Mouse (Mus musculus): Measurements from ENCODE around the gene Spdye4c. TPM values are rescaled to one million over a fixed set of nuclear protein-coding genes. Genes with fewer than 3 reads are reported as not detected.

Spdye4c gene
- polyA plus RNA-seq, 1 experiment from 2014 or later = not detected

DNA sequence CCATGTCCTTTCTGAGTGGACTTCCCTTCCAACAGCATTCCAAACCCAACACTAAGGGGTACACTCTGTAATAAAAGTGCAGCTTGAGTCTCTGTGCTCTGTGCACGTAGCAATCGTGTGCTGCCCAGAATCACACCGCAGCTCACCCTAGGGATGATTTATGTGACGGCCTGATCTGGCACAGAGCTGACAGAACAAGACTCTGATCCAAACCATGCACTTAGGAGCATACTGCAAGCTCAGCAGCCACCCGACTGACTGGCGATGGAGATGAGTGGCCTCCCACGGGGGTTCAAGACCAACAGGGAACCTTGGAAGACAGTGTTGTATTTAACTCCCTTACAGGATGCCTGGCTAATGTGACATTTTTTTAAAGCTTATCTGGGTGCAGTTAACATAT lies 41.4 kb upstream of the Spdye4c start:
- ATAC-seq = no peak

DNA sequence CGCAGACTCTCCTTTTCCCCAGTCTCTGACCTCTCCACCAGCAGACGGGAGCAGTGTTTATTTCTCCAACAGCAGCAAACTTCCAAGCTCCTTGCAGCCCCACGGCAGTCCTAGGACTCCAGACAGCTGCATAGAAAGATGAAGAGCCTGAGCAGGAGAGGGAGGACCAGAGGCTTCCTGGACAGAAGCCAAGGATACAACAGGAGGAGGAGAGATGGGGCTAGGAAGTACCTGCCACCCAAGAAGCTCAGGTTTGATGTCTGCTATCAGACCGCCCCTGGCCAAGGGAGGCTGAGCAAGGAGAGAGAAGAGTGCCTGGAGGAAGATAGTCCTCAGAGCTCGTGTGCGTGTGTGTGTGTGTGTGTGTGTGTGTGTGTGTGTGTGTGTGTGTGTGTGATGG lies 41.0 kb upstream of the Spdye4c start:
- Histone ChIP-seq H3K4me3 (ENCODE audit: low read depth, low read length) (no peak overlapping the region), H3K27ac (ENCODE audit: low read depth, low read length) (no peak overlapping the region), H3K4me1 (replicated peaks; ENCODE audit: control insufficient read depth, insufficient read depth, low read length) (no peaks in the 10 kb centered on the region), H3K9me3 (ENCODE audit: control insufficient read depth) (no peaks in the 10 kb centered on the region), H3K36me3 (ENCODE audit: control insufficient read depth, insufficient read depth) (no peaks in the 10 kb centered on the region), H3K4me2 (replicated peaks; ENCODE audit: low read depth) (no peak overlapping the region), H3K9ac (ENCODE audit: low read depth, low read length) (no peak overlapping the region), H3K27me3 (replicated peaks; ENCODE audit: control insufficient read depth, insufficient read depth, low read length) (no peaks in the 10 kb centered on the region)
- 28% methylated on average over 6 of the region's 6 CpGs for WGBS
- ATAC-seq = 0 out of 2 replicates have a peak, but pooled peaks have one; percentile 10
- no peak for TF ChIP-seq CTCF (IDR thresholded peaks at IDR 0.05; ENCODE audit: low read depth)

More for the DNA sequence above, 41.4 kb upstream of the Spdye4c start:
- Histone ChIP-seq H3K9ac (ENCODE audit: low read depth, low read length) (no peak overlapping the region), H3K27ac (ENCODE audit: low read depth, low read length) (no peak overlapping the region), H3K36me3 (ENCODE audit: control insufficient read depth, insufficient read depth) (no peaks in the 10 kb centered on the region), H3K4me2 (replicated peaks; ENCODE audit: low read depth) (no peak overlapping the region), H3K27me3 (replicated peaks; ENCODE audit: control insufficient read depth, insufficient read depth, low read length) (no peaks in the 10 kb centered on the region), H3K4me3 (ENCODE audit: low read depth, low read length) (no peak overlapping the region), H3K9me3 (ENCODE audit: control insufficient read depth) (no peaks in the 10 kb centered on the region), H3K4me1 (replicated peaks; ENCODE audit: control insufficient read depth, insufficient read depth, low read length) (no peaks in the 10 kb centered on the region)
- no peak for TF ChIP-seq CTCF (IDR thresholded peaks at IDR 0.05; ENCODE audit: low read depth)
- WGBS = 33% methylated on average over 7 of the region's 7 CpGs

DNA sequence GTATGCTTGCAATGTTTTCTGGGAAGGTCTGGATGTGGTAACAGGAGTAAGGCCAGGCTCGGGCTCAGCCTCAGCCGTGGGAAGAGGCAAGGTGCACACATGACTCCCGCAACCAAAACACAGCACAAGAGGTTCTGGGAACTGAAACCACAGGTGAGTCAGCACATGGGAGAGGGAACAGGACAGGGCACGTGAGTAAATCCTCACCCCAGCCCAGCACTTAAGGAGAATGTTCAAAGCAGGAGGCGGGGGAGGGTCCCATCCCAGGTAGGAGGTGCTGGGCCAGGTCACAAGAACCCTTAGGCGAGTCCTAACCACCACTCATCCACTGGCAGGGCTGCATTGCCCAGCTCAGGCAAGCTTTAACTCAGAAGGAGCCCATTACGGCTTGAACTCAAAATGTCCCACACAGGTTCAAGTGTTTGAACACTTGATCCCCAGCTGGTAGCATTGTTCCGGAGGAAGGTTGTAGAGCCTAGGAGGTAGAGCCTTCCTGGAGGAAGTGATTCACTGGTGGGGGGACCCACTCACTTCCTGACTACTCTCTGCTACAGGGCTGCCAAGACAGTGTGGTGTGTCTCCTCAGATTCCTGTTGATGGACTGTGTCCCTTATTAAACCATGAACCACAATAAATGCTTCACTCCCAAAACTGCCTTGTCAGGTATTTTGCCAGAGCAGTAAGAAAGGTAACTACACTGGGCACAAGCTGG lies 38.8 kb upstream of the Spdye4c start:
- H3K4me3 ChIP-seq (ENCODE audit: low read depth, low read length) = no peak overlapping the region
- H3K36me3 ChIP-seq (ENCODE audit: control insufficient read depth, insufficient read depth) = no peaks in the 10 kb centered on the region
- no peaks in the 10 kb centered on the region for H3K9me3 ChIP-seq (ENCODE audit: control insufficient read depth)
- TF ChIP-seq CTCF (IDR thresholded peaks at IDR 0.05; ENCODE audit: low read depth) = no peak
- no peak overlapping the region for H3K9ac ChIP-seq (ENCODE audit: low read depth, low read length)
- H3K27me3 ChIP-seq (replicated peaks; ENCODE audit: control insufficient read depth, insufficient read depth, low read length) = no peaks in the 10 kb centered on the region
- no peak overlapping the region for H3K27ac ChIP-seq (ENCODE audit: low read depth, low read length)
- no peak overlapping the region for H3K4me2 ChIP-seq (replicated peaks; ENCODE audit: low read depth)
- ATAC-seq = peak; percentile 41; the same call in 1 of the 2 replicates
- 82% methylated on average over 8 of the region's 8 CpGs for WGBS
- no peaks in the 10 kb centered on the region for H3K4me1 ChIP-seq (replicated peaks; ENCODE audit: control insufficient read depth, insufficient read depth, low read length)

DNA sequence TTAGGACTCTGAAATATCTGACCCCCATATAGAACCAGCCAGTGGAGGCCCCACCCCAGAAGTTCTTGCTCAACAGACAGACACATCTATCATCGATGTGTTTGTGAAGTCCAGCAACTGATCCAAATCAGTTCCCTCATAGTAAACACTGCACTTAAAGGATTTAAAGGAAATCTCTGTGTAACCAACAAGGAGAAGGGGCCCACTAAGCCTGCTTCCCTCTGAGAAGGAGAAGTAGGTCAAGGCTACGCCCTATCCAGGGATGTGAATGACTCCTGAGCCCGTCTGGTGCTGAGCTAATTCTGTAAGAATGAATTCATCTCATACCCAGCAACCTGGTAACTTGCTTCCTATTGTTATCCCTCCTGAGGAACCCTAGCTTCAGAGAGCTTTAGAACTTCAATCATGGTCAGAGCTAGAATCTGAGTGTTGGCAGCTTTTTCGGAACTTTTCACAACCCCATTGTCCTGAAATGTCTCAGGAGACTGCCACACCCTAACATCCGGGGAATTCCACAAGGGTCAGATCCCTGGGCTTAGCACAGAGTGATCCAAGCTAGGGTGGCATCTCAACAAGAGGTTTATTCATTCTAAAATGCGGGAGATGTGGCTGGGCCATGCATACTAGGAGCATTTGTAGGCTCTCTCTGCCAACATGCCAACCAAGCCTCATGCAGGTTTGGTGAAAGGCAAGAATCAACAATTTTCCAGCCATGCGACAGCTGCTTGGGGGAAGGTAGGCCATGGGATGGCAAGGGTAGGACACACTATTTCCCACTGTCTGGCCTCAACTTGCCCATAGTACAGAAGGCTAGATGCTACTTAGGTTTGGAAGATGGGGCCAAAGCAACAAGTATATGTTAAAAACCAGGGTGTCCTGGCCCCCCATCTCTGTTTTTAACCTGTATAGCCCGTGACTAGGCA lies 38.0 kb upstream of the Spdye4c start:
- H3K9ac ChIP-seq (ENCODE audit: low read depth, low read length) = no peak overlapping the region
- H3K36me3 ChIP-seq (ENCODE audit: control insufficient read depth, insufficient read depth) = no peaks in the 10 kb centered on the region
- no peak overlapping the region for H3K4me2 ChIP-seq (replicated peaks; ENCODE audit: low read depth)
- ATAC-seq = no peak
- TF ChIP-seq CTCF (IDR thresholded peaks at IDR 0.05; ENCODE audit: low read depth) = no peak
- H3K27me3 ChIP-seq (replicated peaks; ENCODE audit: control insufficient read depth, insufficient read depth, low read length) = no peaks in the 10 kb centered on the region
- H3K4me3 ChIP-seq (ENCODE audit: low read depth, low read length) = no peak overlapping the region
- no peaks in the 10 kb centered on the region for H3K4me1 ChIP-seq (replicated peaks; ENCODE audit: control insufficient read depth, insufficient read depth, low read length)
- 73% methylated on average over 8 of the region's 8 CpGs for WGBS
- H3K27ac ChIP-seq (ENCODE audit: low read depth, low read length) = no peak overlapping the region
- H3K9me3 ChIP-seq (ENCODE audit: control insufficient read depth) = no peaks in the 10 kb centered on the region

DNA sequence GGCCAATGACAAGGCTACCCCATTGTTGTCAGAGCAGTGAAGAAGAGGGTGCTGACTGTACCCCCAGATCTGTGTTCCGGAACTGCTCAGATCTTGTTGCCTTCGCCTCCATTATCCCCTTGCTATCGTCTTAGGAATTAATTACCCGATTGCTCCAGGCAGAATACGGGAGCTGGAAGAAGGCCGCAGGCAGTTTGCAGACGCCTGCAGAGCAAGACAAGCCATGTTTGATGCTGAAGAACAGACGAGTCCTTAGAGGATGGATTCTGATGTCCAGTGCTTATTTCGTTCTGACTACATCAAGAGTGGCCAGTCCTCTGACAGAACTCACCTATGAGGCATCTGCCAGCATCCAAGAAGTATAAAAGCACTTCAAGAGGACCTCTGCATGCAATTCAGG lies 35.9 kb upstream of the Spdye4c start:
- Histone ChIP-seq H3K27ac (ENCODE audit: low read depth, low read length) (no peak overlapping the region), H3K27me3 (replicated peaks; ENCODE audit: control insufficient read depth, insufficient read depth, low read length) (no peaks in the 10 kb centered on the region), H3K36me3 (ENCODE audit: control insufficient read depth, insufficient read depth) (no peaks in the 10 kb centered on the region), H3K9ac (ENCODE audit: low read depth, low read length) (no peak overlapping the region), H3K4me3 (ENCODE audit: low read depth, low read length) (no peak overlapping the region), H3K4me1 (replicated peaks; ENCODE audit: control insufficient read depth, insufficient read depth, low read length) (no peaks in the 10 kb centered on the region), H3K9me3 (ENCODE audit: control insufficient read depth) (no peaks in the 10 kb centered on the region), H3K4me2 (replicated peaks; ENCODE audit: low read depth) (no peak overlapping the region)
- ATAC-seq = no peak
- 88% methylated on average over 9 of the region's 9 CpGs for WGBS
- no peak for TF ChIP-seq CTCF (IDR thresholded peaks at IDR 0.05; ENCODE audit: low read depth)

DNA sequence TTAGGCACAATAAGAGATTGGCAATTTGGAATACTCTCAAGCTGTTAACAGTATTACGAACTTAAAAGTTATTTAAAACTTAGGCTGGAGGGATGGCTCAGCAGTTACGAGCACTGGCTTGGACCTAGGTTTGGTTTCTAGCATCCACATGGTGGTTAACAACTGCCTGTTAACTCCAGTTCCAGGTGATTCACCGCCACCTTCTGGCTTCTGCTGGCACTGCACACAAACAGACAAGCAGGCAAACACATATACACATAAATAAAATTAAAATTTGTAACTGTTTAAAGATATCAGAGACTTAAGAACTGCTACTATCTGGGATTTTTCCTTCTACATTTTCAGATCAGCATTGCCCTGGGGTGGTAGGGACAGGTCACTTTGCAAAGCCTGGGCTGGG lies 26.8 kb upstream of the Spdye4c start:
- TF ChIP-seq CTCF (IDR thresholded peaks at IDR 0.05; ENCODE audit: low read depth) = peak; percentile 43
- H3K9me3 ChIP-seq (ENCODE audit: control insufficient read depth) = no peaks in the 10 kb centered on the region
- H3K4me2 ChIP-seq (replicated peaks; ENCODE audit: low read depth) = no peak overlapping the region
- no peaks in the 10 kb centered on the region for H3K36me3 ChIP-seq (ENCODE audit: control insufficient read depth, insufficient read depth)
- H3K9ac ChIP-seq (ENCODE audit: low read depth, low read length) = no peak overlapping the region
- no peaks in the 10 kb centered on the region for H3K27me3 ChIP-seq (replicated peaks; ENCODE audit: control insufficient read depth, insufficient read depth, low read length)
- ATAC-seq = no peak
- H3K4me1 ChIP-seq (replicated peaks; ENCODE audit: control insufficient read depth, insufficient read depth, low read length) = no peaks in the 10 kb centered on the region
- 97% methylated on average over 3 of the region's 3 CpGs for WGBS
- H3K27ac ChIP-seq (ENCODE audit: low read depth, low read length) = no peak overlapping the region
- no peak overlapping the region for H3K4me3 ChIP-seq (ENCODE audit: low read depth, low read length)

Measured in intestine, postnatal 0 days (tissue).